Comparison of ENCODE assay signal across 16 mouse cellular contexts in genomic region chr17:84942358-84943032, GRCm38 (mm10). TPM values are rescaled to one million over a fixed set of nuclear protein-coding genes. Genes with fewer than 3 reads are reported as not detected.
DNase-seq lines count a peak whose midpoint lies in the region; ATAC-seq lines count a peak whose summit lies in the region.
"Had no signal": no experiment of that assay in that cellular context is flagged by ENCODE, and none has a peak within 500 bp of the region (broad histone marks: within the 10 kb centered on the region; RNA-seq: fewer than 3 reads in every experiment).

No protein-coding gene starts in this region.

- no peaks in the 10 kb centered on the region for H3K4me1 ChIP-seq in lung, embryonic 16.5 days (replicated peaks; ENCODE audit: control insufficient read depth, insufficient read depth, low read length)
- H3K4me1 ChIP-seq in intestine, embryonic 15.5 days (replicated peaks): no peaks in the 10 kb centered on the region
- H3K4me1 ChIP-seq: hindbrain, embryonic 12.5 days; limb, embryonic 13.5 days; midbrain, embryonic 10.5 days; neural tube, embryonic 12.5 days had no signal

- WGBS in lung, embryonic 16.5 days: 59% methylated on average over 10 of the region's 10 CpGs
- 66% methylated on average over 10 of the region's 10 CpGs for WGBS in intestine, embryonic 15.5 days

- no peaks in the 10 kb centered on the region for H3K36me3 ChIP-seq in lung, embryonic 16.5 days (ENCODE audit: control insufficient read depth, insufficient read depth, low read length)
- H3K36me3 ChIP-seq in intestine, embryonic 15.5 days: no peaks in the 10 kb centered on the region
- H3K36me3 ChIP-seq: hindbrain, embryonic 12.5 days; limb, embryonic 13.5 days; midbrain, embryonic 10.5 days; neural tube, embryonic 12.5 days had no signal

- no peak overlapping the region for H3K4me2 ChIP-seq in lung, embryonic 16.5 days (ENCODE audit: low read depth, low read length)
- H3K4me2 ChIP-seq in intestine, embryonic 15.5 days (replicated peaks): no peak overlapping the region
- H3K4me2 ChIP-seq: hindbrain, embryonic 12.5 days; limb, embryonic 13.5 days; neural tube, embryonic 12.5 days had no signal

- no peaks in the 10 kb centered on the region for H3K27me3 ChIP-seq in lung, embryonic 16.5 days (ENCODE audit: control insufficient read depth, insufficient read depth, low read depth, low read length)
- no peaks in the 10 kb centered on the region for H3K27me3 ChIP-seq in intestine, embryonic 15.5 days (replicated peaks)
- H3K27me3 ChIP-seq: hindbrain, embryonic 12.5 days; limb, embryonic 13.5 days; neural tube, embryonic 12.5 days had no signal

- no peak overlapping the region for H3K27ac ChIP-seq in lung, embryonic 16.5 days (ENCODE audit: low read length)
- no peak overlapping the region for H3K27ac ChIP-seq in intestine, embryonic 15.5 days
- H3K27ac ChIP-seq: hindbrain, embryonic 12.5 days; limb, embryonic 13.5 days; midbrain, embryonic 10.5 days; neural tube, embryonic 12.5 days had no signal

- ATAC-seq in lung, embryonic 16.5 days (ENCODE audit: low read depth): peak; percentile 34; the same call in 1 of the 2 replicates
- 0 out of 2 replicates have a peak, but pooled peaks have one; percentile 45 for ATAC-seq in intestine, embryonic 15.5 days
- peak; percentile 79 for ATAC-seq in megakaryocyte-erythroid progenitor cell, adult 5-6 weeks (replicated peaks; ENCODE audit: low FRiP score, low TSS enrichment, poor library complexity, severe bottlenecking)

- H3K9ac ChIP-seq in lung, embryonic 16.5 days (ENCODE audit: low read length): no peak overlapping the region
- H3K9ac ChIP-seq in intestine, embryonic 15.5 days: no peak overlapping the region
- H3K9ac ChIP-seq: hindbrain, embryonic 12.5 days; limb, embryonic 13.5 days; neural tube, embryonic 12.5 days had no signal

- H3K9me3 ChIP-seq in lung, embryonic 16.5 days (ENCODE audit: control insufficient read depth, low read length): no peaks in the 10 kb centered on the region
- no peaks in the 10 kb centered on the region for H3K9me3 ChIP-seq in intestine, embryonic 15.5 days
- H3K9me3 ChIP-seq: hindbrain, embryonic 12.5 days; midbrain, embryonic 10.5 days; neural tube, embryonic 12.5 days had no signal

- H3K4me3 ChIP-seq in lung, embryonic 16.5 days (ENCODE audit: low read length): no peak overlapping the region
- no peak overlapping the region for H3K4me3 ChIP-seq in intestine, embryonic 15.5 days (replicated peaks)
- H3K4me3 ChIP-seq: erythroblast, embryonic 14.5 days; hindbrain, embryonic 12.5 days; limb, embryonic 13.5 days; midbrain, embryonic 10.5 days; neural tube, embryonic 12.5 days had no signal

- intact Hi-C loops in gastrocnemius, postnatal 36 days (cut with DNase I): no loop called here

- DNase-seq in gastrocnemius, adult 18-20 months (ENCODE audit: low spot score): peak; percentile 44
- no peak for DNase-seq in gastrocnemius, postnatal 36 days
- DNase-seq in lung, postnatal 36 days: no peak
- DNase-seq in adrenal gland, adult 2 months: no peak
- DNase-seq in testis, postnatal 14 days (ENCODE audit: low spot score): no peak
- DNase-seq: B cell, adult 2 months; gastrocnemius, postnatal 10 days; thymus, postnatal 36 days had no signal

RNA-seq across cellular contexts. Expression of gene Ppm1b, which starts 14.0 kb away (rescaled TPM):
- total RNA-seq in gastrocnemius, adult 18-20 months (2021): 100 to 1,000 TPM; 168 to 210 TPM
- 100 to 1,000 TPM; 161 to 177 TPM for total RNA-seq in gastrocnemius, postnatal 36 days (2021)
- 53.8 and 54.6 TPM in 2 replicates for polyA plus RNA-seq in lung, embryonic 16.5 days (2015; fragmentation: Nextera tagmentation; extraction: Ambion mirVana)
- polyA plus RNA-seq in intestine, embryonic 15.5 days (2015; fragmentation: Nextera tagmentation; extraction: Ambion mirVana): 94.5 and 96.6 TPM in 2 replicates
- 62.9 and 73.2 TPM in 2 replicates for total RNA-seq in megakaryocyte-erythroid progenitor cell, adult 5-6 weeks (2014; fragmentation: Nextera tagmentation)
- total RNA-seq in megakaryocyte-erythroid progenitor cell, adult 5-6 weeks (2017): 51.3 and 68.7 TPM in 2 replicates
- total RNA-seq in adrenal gland, adult 2 months (2021): 100 to 1,000 TPM; 122 to 124 TPM
- polyA plus RNA-seq in adrenal gland, adult 2 months (2012; rRNA removed): 16.4 and 22.3 TPM in 2 replicates
